Mouse (Mus musculus): ENCODE results near the gene Cstf1.

Gene Cstf1

GRCm38 (mm10) chr2:172370411-172371223, at the start of gene Cstf1, which contains the start of gene Aurka:
Gene Cstf1, plus strand, starts transcription at chr2:172370681.
Gene Aurka, minus strand, starts transcription at chr2:172370535.
- peak; percentile 97 for DNase-seq (ENCODE audit: low read depth)

GRCm38 (mm10) chr2:172320878-172321277, 49.6 kb upstream of the Cstf1 start:
- no peak for DNase-seq (ENCODE audit: low read depth)

DNA sequence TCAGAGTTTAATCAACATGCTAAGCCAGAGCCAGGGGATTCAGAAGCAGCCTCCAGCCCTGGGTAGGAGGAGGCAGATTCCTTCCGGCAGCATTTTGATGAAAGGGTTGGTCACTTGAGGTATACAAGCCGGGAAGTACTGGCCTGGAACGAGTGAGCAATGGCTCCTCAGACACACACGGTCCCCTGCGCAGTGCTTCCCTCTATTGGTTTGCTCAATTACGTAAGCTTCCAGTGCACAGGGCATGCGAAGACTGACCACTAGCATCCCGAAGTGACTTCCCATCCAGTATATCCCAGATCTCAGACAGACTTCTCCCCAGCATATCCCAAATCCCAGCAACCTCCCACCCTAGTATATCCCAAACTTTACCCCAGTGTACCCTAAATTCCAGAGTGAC, 42.2 kb upstream of the Cstf1 start:
- DNase-seq (ENCODE audit: low read depth): no peak

DNA sequence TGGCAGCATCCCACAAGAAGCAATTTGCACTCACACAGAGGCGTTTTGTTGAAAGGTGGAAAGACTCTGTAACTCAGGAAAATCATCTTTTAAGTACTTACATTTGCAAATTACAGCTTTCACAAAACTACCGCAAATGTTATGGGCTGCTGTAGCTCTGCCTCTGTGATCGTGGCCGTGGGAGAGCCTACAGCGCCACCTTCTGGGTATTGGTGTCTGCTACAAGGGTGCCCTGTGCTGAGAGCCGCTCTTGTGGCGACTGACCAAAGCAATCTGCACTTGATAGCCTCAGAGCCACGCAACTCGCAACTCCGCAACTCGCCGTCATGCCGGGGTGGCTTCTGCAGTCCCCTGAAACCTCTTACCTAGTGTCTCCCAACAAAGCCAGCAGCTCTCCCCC, 41.3 kb upstream of the Cstf1 start:
- DNase-seq (ENCODE audit: low read depth): peak; percentile 20

DNA sequence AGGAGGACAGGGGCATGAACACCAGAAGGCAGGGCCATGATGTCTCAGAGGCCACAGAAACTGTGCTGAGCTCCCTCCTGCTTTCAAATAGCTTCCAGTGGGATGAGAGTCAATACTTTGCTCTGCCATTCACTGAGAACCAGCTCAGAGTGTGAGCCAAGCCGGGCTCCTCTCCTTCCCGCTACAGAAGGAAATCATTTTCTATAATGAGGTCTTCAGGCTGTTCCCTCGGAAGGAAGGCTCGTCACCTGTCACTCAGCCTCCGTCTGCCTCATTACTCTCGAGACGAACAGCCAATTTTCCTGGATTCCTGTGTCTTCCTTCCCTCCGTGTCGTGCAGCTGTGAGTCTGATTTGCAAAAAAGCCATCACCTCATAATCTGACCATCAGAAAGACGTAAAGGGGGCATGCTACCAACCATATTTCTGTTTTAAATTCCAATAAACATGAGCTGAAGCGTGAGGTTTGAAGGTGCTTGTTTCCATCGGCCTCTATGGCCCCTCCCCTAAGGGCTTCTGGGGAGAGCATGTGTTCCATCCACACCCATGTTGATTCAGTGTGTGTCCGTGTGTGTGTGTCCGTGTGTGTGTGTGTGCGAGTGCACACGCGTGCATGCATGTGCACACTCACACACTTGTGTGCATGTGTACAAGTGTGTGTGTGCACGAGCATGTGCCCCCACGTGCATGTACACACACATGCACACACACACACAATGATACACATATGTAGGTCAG, 32.1 kb upstream of the Cstf1 start:
- no peak for DNase-seq (ENCODE audit: low read depth)

GRCm38 (mm10) chr2:172340936-172341335, 29.5 kb upstream of the Cstf1 start:
- DNase-seq (ENCODE audit: low read depth): no peak

DNA sequence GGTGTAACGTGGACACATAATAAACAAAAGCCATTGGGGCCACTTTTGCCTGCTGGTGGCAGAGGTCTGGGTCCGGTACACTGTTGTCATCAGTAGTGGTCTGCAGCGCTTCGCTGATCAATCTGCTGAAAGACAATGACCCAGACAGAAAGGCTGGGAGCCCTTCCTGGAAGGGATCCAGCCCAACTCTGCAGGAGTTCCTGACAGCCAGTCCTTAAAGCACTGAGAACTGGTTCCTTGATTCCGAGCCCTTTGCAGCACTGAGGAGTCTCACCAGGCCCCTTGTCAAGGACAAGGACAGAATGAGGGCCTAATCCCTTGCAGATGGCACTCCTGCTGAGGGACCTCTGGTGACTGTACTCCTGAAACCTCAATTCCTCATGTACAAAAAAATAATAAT, 28.9 kb upstream of the Cstf1 start:
- no peak for DNase-seq (ENCODE audit: low read depth)

DNA sequence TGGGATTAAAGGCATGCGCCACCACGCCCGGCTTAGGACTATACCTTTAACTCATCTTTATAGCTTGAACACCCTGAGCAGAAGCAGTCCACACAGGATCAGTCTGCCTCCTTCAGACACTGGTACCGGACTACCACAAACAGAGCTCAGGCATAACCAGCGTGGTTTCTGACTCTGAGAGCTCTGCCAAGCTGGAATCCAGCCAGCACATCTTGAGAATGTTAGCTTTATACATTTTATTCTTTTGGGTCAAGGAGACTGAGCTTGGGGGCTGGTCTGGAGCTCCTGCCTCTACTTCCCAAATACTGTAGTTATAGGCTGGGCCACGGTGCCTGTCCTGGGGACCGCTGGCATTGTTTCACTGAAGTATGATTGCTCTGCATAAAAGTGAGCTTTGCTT, 26.7 kb upstream of the Cstf1 start:
- DNase-seq (ENCODE audit: low read depth): no peak

DNA sequence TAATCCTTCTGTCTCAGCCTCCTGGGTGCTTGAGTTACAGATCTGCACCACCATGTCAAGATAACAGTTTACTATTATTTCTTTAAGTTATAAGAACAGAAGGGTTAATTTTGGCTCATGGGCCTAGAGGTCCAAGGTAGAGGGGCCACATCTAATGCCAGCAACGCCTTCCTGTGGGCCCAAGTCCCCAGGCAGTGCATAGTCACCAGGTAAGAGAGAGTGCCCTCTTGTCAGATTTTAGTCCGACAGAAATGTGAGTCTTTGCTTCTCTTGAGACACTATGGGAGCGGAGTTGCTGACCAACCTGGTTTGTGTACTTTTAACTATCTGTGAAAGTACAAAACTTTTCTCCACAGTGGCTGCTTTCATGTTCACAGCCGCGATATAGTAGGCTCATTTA, 25.8 kb upstream of the Cstf1 start:
- DNase-seq (ENCODE audit: low read depth): no peak

DNA sequence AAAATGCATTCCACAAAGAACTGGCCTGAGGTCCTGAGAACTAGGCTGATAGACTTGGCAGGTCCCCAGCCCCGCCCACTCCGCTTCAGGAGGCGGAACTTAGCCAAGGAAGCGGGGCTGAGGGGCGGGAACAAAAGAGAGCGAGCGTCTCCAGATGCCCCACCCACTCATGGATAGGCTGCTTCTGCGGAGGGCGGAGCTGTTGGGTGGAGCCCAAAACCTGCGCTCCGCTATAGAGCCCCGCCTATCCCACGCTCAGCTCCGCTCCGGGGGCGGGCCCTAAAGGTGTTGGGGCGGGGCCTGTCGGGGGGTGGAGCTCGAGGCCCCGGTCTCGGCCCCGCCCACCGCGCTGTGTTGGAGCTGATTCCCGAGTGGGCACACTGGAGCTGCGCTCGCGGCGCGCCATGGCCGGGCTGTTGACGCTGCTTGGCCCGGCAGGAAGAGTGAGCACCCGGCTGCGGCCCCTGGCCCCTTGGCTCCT, 25.2 kb upstream of the Cstf1 start, which contains the start of gene Fam210b:
Gene Fam210b (plus strand): TSS at position 308 of the 481 bp plus-strand sequence.
- peak; percentile 99 for DNase-seq (ENCODE audit: low read depth)

DNA sequence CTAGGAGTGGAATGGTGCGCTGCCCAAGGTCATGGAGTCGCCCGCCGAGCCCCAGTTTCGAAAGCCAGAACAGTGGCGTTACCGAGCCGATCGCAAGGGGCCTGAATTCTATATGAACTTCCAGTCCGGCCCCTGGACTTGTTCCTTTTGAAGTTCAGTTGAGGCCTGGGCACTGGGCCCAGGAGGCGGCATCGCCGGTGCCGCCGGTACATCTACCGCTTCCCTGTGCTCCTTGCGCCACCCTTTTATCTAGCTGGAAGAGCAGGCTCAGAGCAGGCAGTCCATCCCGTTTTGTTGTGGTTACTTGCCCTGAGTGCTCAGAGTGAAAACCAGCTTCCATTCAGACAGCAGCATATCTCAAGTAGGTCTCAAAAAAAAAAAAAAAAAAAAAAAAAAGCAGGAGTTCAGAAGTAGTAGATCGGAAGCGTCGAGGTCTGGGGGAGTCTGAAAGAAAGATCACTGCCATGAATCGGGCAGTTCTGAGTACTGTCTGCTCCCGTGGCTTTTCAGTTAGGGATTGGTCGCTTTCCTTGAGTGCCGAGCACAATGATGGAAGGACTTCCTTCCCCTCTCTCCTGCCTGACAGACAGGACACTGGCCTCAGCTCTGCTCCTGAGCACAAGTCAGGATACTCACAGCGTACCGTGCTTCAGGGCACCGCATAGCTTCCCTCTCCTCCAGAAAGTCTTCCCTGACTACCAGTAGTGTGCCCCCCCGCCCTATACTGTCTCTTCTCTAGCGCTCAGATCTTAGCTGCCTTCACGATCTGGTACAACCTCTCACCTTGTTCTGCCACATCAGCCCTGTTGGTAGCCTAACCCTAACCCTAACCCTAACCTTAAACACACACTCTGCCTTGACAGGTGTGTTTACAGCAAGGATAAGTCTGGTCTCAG, 24.2 kb upstream of the Cstf1 start:
- DNase-seq (ENCODE audit: low read depth): peak; percentile 47

DNA sequence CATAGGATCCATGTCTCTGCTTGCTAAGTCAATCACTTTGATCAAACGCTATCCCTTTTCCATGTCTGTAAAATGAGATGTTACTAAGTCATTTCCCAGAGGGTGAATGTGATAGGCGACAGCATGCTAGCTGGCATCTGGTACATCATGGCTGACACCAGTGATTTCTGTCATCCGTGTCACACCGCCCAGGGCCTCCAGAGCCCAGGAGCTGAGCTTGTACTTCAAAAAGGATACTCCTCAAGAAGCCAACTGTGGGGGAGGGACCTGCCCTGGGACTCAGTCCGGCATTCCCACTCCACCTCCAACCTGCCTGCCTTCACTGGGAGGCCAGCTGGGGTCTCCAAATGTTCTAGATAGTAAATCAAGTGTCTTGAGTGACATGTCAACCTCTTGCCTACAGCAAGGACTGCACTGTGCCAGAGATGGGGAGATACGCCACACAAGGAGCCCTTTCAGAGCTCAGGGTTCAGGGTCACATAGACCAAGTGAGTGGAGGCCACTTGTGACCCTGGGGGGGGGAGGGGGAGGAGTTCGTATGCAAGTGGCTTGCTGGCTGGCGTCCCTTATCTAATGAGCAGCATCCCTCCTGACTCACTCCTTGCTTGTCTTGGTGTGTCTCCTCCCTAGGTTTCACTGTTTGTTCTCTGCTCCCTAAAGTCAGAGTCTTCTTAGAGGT, 23.4 kb upstream of the Cstf1 start:
- peak; percentile 22 for DNase-seq (ENCODE audit: low read depth)

DNA sequence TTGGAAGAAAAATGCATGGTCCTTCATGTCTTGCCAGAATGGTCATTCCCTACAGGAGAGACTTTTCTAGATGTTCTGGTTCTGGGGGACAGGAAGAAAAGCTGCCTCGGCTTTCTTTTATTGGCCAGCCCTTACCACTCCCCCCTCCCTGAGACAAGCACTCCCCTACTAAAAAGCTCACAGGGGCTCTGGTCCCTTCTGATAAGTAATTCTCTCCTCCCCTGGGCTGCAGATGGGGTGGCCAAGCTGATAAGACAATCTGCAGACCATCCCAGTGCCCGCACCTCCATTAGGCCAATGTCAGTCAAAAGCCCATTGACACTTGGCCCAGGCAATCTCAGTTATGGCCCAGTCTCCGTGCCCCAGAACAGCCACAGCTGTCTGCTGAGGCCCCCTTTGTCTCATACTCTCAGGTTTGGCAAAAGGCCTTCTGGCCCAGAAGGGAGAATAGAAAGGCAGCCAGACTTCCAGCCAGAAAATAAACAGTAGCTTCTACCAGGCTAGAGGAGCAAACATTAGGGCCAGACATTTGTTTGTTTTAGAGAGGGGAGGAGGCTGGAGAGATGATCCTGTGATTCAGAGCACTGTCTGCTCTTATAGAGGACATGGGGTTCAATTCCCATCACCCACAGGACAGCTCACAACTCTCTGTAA, 22.1 kb upstream of the Cstf1 start:
- no peak for DNase-seq (ENCODE audit: low read depth)

DNA sequence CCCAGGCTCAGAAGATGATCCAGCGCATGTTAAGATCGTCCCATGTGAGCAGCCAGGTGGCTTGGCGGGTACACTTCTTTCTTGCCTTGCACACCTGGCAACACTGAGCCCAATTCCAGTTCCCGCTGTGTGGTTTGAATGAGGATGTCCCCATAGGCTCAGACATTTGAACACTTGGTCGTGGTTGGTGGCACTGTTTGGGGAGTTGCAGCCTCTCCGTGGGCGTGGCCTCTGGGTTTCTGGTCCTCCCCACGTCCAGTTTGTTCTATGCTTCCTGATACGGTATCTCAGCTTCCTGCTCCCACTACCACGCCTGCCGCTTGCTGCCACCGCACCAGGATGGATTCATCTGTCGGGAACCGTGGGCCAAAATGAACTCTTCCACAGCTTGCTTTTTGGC, 20.7 kb upstream of the Cstf1 start:
- DNase-seq (ENCODE audit: low read depth): no peak

DNA sequence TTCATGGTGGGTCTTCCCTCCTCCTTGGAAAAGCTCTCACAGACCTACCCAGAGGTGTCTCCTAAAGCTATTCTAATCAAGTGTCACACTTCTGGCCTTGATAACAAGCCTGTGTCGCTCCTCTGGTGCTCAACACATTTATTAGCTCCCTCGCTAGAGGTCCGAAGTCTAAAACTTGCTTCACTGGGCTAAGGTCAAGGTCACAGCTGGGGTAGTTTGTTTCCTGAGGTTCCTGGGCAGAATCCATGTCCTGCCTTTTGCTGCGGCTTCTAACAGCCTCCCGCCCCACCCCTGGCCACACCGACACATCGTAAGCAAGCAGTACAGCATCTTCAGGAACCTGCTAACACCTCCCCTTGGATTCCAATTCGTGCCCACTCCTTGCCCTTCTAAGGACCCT, 19.7 kb upstream of the Cstf1 start:
- no peak for DNase-seq (ENCODE audit: low read depth)

GRCm38 (mm10) chr2:172353218-172353617, 17.3 kb upstream of the Cstf1 start:
- no peak for DNase-seq (ENCODE audit: low read depth)

GRCm38 (mm10) chr2:172354761-172355160, 15.7 kb upstream of the Cstf1 start:
- DNase-seq (ENCODE audit: low read depth): no peak

DNA sequence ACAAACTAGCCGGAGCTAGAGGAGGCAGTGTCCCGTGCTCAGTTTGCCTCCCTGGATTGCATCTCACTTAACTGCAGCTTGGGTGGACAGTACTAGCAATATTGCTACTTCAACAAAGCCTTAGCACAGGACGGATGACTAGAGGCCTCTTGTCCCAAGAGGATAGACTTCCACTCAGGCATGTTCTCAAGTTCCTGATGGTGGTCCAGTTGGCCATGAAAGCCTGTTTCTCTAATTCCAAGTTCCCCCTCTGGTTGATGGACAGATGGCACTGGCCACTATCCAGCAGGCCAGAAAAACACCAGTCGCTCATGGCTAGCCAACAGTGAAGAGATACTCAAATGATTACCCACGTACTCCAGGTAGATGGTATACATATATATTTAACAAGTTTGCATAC, 14.6 kb upstream of the Cstf1 start:
- no peak for DNase-seq (ENCODE audit: low read depth)

DNA sequence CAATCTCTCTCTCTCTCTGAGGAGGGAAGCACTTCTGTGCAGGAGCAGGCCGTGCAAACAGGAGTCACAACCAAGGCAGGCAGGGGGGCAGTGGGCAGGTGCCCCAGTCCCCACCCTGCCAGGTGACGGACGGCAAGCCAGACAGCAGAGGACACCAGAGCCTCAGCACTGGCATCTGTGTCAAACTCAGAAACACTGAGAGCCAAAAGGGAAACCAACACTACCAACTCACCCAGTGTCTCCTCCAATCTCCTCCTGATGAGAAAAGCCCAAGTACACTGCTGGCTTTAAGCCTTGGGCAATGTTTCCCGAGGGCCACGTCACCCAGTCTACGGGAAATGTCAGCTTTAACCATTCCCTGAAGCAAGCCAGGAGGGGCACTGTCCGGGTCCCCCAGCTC, 7.3 kb upstream of the Cstf1 start:
- DNase-seq (ENCODE audit: low read depth): no peak

DNA sequence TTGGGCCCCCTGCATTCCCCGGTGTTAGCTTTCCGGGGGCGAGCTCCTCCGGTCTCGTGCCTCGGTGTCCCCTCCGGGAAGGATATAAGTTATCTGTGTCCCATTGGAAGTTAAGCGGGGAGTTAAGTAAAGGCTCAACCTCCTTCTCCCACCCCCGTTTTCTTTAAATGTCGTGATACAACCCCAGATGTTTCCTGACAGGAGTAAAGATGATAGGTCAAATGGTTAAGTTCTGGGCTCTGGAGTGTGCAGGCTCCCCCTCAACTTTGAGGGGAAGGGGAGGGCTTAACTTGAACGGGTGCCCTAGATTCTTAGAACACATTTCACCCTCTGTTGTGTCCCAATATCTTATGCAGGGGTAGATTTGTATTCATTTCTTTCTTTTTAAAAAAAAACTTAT, 777 bp downstream of the Cstf1 start:
- no peak for DNase-seq (ENCODE audit: low read depth)

DNA sequence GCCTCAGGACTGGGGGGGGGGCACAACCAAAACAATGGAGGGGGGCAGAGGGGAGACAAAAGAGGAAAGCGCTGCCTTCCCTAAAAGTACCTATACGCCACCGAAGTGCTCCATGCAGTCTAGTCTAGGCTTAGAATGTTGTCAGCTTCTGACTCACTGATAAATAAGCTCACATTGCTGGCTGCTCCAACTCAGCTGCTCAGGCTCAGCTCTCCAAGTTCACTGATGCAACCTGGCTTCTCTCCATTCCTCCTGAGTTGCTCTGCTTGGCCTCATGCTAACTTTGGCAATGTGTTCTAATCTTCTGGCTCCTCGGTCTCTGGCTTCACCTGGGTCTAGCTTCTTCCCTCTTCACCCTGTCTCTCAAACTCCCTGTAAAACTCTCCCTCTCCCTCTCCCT, 6.1 kb downstream of the Cstf1 start:
- no peak for DNase-seq (ENCODE audit: low read depth)
